Mouse (Mus musculus) testis, adult 10 weeks (tissue): ENCODE results near the gene Raver2. TPM values are rescaled to one million over a fixed set of nuclear protein-coding genes. Genes with fewer than 3 reads are reported as not detected.

Source experiments
- polyA plus RNA-seq: library from polyadenylated mRNA; stranded (reverse); fragments of 350-450 nt; fragmentation: Illumina TruSeq; extraction: RNeasy Lipid Tissue Mini Kit (QIAGEN cat#74804); gene quantifications from one replicate; pipeline ENCODE4 v1.2.3, GENCODE M21; 2014; ENCODE audit warnings: low read depth, low replicate concordance

Raver2 gene
- polyA plus RNA-seq: 1.8 TPM

GRCm38 (mm10) chr4:101068786-101069153 lies at the start of gene Raver2:
Gene Raver2 (plus strand): TSS chr4:101068983.

GRCm38 (mm10) chr4:101020596-101020995 lies 48.2 kb upstream of the Raver2 start, which contains the start of gene Gm10577:
Gene Gm10577 (minus strand): TSS chr4:101020696.

Other genes starting within 250 kb of the Raver2 start
- gene Gm10577, start 48.3 kb upstream of the Raver2 start, polyA plus RNA-seq: not detected
- 34.0 TPM for gene Jak1, start 196.3 kb downstream of the Raver2 start, polyA plus RNA-seq